Mouse (Mus musculus) neural tube, embryonic 14.5 days (tissue): ENCODE results near the gene Bhlhb9. TPM values are rescaled to one million over a fixed set of nuclear protein-coding genes. Genes with fewer than 3 reads are reported as not detected.
"Not testable (repeated sequence)": the region's sequence is repeated elsewhere in the genome, so short reads cannot be mapped to it uniquely, and the experiment has no call there.

Experiments
- ATAC-seq: fragments of 200-750 bp; cut with Nextera tagmentation; 2 replicates; pipeline ENCODE4 v1.8.0; 2017; ENCODE audit warnings: low read depth, mild to moderate bottlenecking, moderate TSS enrichment, moderate library complexity
- H3K27ac ChIP-seq: fragments of 300-500 bp; sonication (generic); 2 replicates; pipeline ENCODE4 v1.5.1; 2014; ENCODE audit warnings: low read depth, mild to moderate bottlenecking, control low read depth, low read length, moderate library complexity, mixed read lengths
- H3K27me3 ChIP-seq: fragments of 300-500 bp; sonication (generic); 2 replicates; pipeline ENCODE4 v1.6.1; 2014; ENCODE audit warnings: low read length; ENCODE audit not compliant: control insufficient read depth, insufficient read depth
- H3K36me3 ChIP-seq: fragments of 300-500 bp; sonication (generic); 2 replicates; pipeline ENCODE4 v1.6.1; 2014; ENCODE audit warnings: low read length, mixed read lengths; ENCODE audit not compliant: control insufficient read depth, insufficient read depth
- H3K4me1 ChIP-seq: fragments of 300-500 bp; sonication (generic); 2 replicates; pipeline ENCODE4 v1.6.1; 2014; ENCODE audit warnings: low read length; ENCODE audit not compliant: control insufficient read depth, insufficient read depth
- H3K4me2 ChIP-seq: fragments of 300-500 bp; sonication (generic); 2 replicates; pipeline ENCODE4 v1.6.1; 2014; ENCODE audit warnings: mild to moderate bottlenecking, low read depth, low read length, control low read depth
- H3K4me3 ChIP-seq: fragments of 300-500 bp; sonication (generic); 2 replicates; pipeline ENCODE4 v1.5.1; 2014; ENCODE audit warnings: low read depth, low read length, control low read depth, mixed read lengths
- H3K9ac ChIP-seq: fragments of 300-500 bp; sonication (generic); replicated peaks from 2 replicates; pipeline ENCODE4 v1.6.1; 2014; ENCODE audit warnings: low read depth, mild to moderate bottlenecking, control low read depth, low read length, mixed read lengths
- H3K9me3 ChIP-seq: fragments of 300-500 bp; sonication (generic); 2 replicates; pipeline ENCODE4 v1.6.1; 2016; ENCODE audit warnings: low read length; ENCODE audit not compliant: control insufficient read depth
- WGBS: fragments of 180-500 bp; shearing (Covaris S2); extraction: QIAGEN DNeasy Blood & Tissue Kit; methylation state at CpG from one replicate; pipeline ENCODE4 v1.1.7; 2014; 5-methylcytosine and 5-hydroxymethylcytosine counted together
- polyA plus RNA-seq: library from polyadenylated mRNA; unstranded; fragments of >200 nt; fragmentation: Nextera tagmentation; extraction: Ambion mirVana; gene quantifications from 2 replicates; pipeline ENCODE4 v1.2.1, GENCODE M21; 2014

Bhlhb9 gene
- polyA plus RNA-seq, 1 experiment from 2014 or later: 114 TPM

DNA sequence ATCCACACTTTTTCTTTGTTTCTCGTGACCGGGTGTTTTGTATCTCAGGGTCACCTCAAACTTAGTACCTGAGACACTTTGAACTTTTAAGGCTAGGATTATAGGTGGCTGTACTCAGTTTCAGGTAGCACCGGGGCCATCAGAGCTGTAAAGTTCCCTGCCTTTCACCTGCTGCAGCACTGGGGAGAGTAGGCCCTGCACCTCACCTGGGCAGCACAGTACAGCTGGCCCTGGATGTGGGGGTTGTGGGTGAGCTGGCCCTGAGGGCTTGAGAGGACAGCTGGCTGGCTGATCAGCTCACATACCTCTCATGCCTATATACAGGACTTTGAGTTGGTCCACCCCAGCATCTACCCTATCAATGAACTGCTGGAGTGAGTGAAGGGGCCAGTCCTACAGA is 6.8 kb downstream of the Bhlhb9 start:
- Histone ChIP-seq H3K9ac (no peak overlapping the region), H3K4me3 (no peak overlapping the region), H3K9me3 (no peaks in the 10 kb centered on the region), H3K4me1 (no peaks in the 10 kb centered on the region), H3K36me3 (0 out of 2 replicates have a peak, but pooled peaks cover 2% of the 10 kb centered on the region), H3K27me3 (no peaks in the 10 kb centered on the region), H3K27ac (no peak overlapping the region), H3K4me2 (no peak overlapping the region)
- 96% methylated on average over 3 of the region's 3 CpGs for WGBS
- no peak; the same call in 1 of the 2 replicates for ATAC-seq

DNA sequence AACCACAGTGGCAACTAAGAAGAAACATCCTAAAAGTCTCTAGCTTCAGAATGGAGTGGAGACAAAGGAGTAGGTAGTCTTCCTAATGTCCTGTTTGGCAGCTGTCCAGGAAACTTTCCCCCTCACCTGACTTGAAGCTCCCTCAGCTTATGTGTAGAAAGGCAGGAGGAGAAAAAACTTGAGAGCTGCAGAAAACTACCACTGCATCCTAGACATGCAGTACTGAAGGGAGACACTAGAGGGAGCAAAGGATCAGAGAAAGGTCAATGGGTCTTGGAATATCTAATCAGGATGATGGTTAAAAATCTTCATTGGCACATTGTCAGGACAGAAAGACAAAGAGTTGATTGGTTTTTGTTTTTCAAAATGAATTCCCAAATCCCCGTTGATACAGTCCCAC is 8.4 kb downstream of the Bhlhb9 start:
- no peaks in the 10 kb centered on the region for H3K36me3 ChIP-seq
- 18% methylated on average over 1 of the region's 1 CpGs for WGBS
- no peak overlapping the region for H3K9ac ChIP-seq
- no peak overlapping the region for H3K27ac ChIP-seq
- no peak overlapping the region for H3K4me3 ChIP-seq
- H3K27me3 ChIP-seq: no peaks in the 10 kb centered on the region
- H3K4me2 ChIP-seq: no peak overlapping the region
- no peaks in the 10 kb centered on the region for H3K4me1 ChIP-seq
- H3K9me3 ChIP-seq: no peaks in the 10 kb centered on the region
- ATAC-seq: no peak; the same call in 1 of the 2 replicates

DNA sequence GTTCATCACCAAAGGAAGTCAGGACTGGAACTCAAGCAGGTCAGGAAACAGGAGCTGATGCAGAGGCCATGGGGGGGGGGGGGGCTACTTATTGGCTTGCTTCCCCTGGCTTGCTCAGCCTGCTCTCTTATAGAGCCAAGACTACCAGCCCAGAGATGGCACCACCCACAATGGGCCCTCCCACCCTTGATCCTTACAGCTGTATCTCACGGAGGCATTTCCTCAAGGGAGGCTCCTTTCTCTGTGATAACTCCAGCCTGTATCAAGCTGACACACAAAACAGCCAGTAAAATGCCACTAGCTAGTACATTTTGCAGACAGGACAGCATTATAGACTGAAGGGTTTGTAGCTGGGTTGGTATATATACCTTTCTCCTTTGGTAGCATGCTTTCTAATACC is 38.5 kb downstream of the Bhlhb9 start:
- not testable (repeated sequence) for H3K27me3 ChIP-seq, H3K4me1 ChIP-seq, H3K27ac ChIP-seq, H3K36me3 ChIP-seq, H3K9ac ChIP-seq, H3K4me2 ChIP-seq, H3K4me3 ChIP-seq, ATAC-seq, H3K9me3 ChIP-seq
- WGBS: 33% methylated on average over 1 of the region's 1 CpGs

DNA sequence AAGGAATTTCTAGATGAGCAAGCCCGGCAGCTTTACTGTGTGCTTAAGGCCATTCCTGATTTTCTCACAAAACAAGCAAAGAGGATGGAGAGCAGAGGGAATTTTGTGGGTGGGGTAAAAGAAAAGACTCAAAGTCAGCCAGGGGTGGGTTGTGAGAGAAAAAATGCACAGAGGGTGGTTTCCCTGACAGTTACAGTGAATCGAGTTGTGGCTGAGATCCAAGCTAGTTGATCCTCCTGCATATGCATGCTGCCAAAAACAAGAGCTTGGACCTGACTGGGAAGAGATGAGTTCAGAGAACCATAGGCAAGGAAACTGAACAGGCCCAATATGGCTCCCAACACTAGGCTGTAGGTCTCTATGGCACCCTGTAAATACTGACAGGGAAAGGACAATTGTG is 40.5 kb downstream of the Bhlhb9 start:
- Histone ChIP-seq H3K4me1 (no peaks in the 10 kb centered on the region), H3K27ac (peak overlapping the region; percentile 50; the same call in 1 of the 2 replicates), H3K4me2 (no peak overlapping the region), H3K27me3 (no peaks in the 10 kb centered on the region), H3K4me3 (no peak overlapping the region), H3K36me3 (no peaks in the 10 kb centered on the region), H3K9me3 (no peaks in the 10 kb centered on the region), H3K9ac (no peak overlapping the region)
- 72% methylated on average over 2 of the region's 2 CpGs for WGBS
- 0 out of 2 replicates have a peak, but pooled peaks have one; percentile 1 for ATAC-seq

DNA sequence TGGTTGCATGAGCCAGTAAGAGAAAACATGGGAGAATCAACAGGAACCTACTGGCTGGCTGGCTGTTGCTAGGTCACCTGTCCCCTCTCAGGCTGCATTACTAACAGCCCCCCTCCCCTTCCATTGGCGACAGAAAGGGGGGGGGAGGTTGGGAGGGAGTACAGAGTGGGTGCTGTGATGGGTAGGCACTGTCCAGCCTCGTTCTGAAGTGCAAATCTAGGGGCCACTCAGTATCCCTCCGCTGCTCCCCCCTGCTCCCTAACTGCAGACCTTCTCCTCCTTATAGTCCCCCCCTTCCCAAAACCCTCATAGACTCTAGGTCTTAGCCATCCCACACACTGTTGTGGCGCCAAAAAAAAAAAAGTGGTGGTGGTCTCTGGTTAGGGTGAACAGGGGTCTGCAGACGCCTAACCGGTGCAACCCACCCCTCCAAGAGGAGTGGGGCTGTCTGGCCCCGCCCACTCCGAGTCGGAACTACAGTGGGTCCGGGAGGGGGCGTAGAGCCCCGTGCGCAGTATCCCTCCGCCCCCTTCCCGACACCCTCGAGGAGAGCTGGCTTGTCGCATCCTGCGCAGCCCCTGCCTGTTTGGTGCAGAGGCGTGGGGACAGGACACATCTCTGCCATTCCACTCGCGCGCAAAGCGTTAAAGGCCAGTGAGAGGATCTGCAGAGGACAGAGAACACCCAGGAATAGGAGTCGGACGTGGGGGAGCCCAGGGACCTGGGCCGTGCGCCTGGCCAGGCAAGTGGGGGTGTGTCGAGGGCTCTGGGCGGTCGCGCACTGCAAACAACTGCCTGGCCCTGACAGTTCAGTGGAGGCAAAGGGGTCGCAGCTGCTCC is 41.3 kb downstream of the Bhlhb9 start, which contains the start of gene Gprasp2:
Gene Gprasp2, plus strand, starts transcription at position 514 of the 840 bp plus-strand sequence.
- Histone ChIP-seq H3K27ac (peak within 1 kb of the TSS; percentile 50), H3K4me2 (peak within 1 kb of the TSS; percentile 48), H3K4me3 (peak within 1 kb of the TSS; percentile 49), H3K9ac (peak within 1 kb of the TSS; percentile 59)
- H3K4me1 ChIP-seq, H3K27me3 ChIP-seq, H3K36me3 ChIP-seq, H3K9me3 ChIP-seq: not testable (repeated sequence)
- peak; percentile 93 for ATAC-seq
- 18% methylated on average over 26 of the region's 32 CpGs for WGBS

DNA sequence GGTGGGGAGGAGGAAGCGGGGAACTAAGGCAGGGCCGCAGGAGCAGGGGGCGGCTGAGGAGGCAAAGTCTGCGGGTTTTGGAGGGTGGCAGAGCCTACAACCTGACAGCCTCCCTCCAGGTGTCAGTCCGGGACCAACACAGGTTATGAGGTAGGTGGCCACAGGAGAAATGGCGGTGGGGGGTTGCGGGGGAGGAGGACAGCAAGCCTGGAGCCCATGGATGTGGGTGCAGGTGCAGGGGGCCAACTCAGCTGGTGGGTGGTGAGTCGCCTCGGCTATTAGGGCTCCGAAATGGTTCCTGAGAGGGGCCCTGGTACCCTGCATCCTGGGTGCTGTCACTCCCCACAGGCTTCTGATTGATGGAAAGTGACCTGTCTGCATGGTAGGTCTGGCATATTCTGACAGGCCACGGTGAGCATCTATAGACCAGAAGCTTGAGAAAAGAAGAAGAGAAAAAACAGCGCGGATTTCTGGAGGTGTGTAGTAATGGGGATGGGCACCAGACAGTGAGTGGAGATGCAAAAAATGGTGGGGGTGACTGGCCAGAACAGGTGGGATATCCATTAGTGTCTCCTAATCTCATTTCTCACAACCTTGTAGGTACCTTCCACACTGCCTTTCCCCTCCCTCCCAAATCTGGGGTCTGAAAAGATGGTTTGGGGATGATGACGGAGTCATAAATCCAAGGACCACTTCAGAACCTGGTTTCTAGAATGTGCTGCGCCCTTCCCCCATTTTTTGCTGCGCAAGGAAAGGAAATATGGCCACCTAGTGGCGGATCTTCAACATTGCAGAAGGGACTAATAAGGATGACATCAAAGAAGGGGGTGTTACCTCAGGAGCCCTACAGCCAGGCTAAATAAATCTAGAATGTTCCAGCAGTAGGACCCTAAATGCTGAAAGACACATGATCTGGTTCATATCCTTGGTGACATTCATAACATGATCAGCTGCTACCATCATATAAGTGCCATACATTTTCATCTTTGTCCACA is 42.3 kb downstream of the Bhlhb9 start:
- 11% methylated on average over 16 of the region's 17 CpGs for WGBS
- peak overlapping the region; percentile 48 for H3K4me2 ChIP-seq
- ATAC-seq: peak; percentile 44
- peak overlapping the region; percentile 48 for H3K27ac ChIP-seq
- H3K4me1 ChIP-seq, H3K9me3 ChIP-seq, H3K36me3 ChIP-seq, H3K27me3 ChIP-seq: not testable (repeated sequence)
- H3K9ac ChIP-seq: peak overlapping the region; percentile 59
- peak overlapping the region; percentile 49 for H3K4me3 ChIP-seq

DNA sequence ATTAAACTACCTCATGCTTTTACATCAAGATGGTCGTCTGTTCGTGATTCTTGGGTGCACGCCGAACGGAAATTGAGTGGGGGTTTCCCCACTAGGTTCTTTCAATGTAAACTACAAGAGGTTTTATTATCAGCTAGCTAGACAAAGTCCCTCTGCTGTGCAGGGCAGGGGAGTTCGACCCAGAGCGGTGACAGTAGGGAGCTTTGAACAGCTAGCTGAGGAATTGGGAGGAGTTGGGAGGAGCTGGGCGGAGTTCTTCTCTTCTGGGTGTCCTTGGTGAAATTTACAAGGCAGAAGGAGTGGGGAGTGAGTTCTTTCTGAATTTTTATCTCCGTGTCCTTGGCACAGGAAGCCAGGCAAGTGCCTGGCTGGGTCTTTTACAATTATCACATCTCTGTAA is 69.4 kb downstream of the Bhlhb9 start:
- not testable (repeated sequence) for ATAC-seq

DNA sequence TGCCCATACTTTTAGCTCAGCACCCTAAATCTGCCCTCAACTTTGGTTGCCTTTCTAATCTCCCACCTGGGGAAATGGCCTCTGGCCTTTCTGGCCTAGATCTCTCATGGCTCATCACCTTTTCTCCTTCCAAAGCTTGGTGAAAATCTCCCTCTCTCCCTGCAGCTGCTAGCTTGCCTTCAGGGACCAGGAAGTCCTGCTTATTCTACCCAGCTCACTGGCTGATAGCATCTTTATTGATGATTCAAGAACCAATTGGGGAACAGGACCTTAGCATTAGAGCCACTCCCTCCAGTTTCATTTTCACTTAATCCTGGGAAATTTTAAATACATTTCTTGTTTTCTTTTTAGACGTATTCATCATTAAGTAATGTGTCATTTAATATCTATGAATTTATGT is 79.3 kb downstream of the Bhlhb9 start:
- Histone ChIP-seq H3K36me3 (no peaks in the 10 kb centered on the region), H3K27ac (no peak overlapping the region), H3K4me1 (no peaks in the 10 kb centered on the region), H3K4me3 (no peak overlapping the region), H3K9ac (no peak overlapping the region), H3K9me3 (no peaks in the 10 kb centered on the region), H3K27me3 (no peaks in the 10 kb centered on the region), H3K4me2 (no peak overlapping the region)
- ATAC-seq: no peak
- 68% methylated on average over 1 of the region's 1 CpGs for WGBS

More for the DNA sequence above, 69.4 kb downstream of the Bhlhb9 start:
- not testable (repeated sequence) for H3K36me3 ChIP-seq, H3K9ac ChIP-seq, H3K4me2 ChIP-seq, H3K4me3 ChIP-seq, H3K27ac ChIP-seq, H3K4me1 ChIP-seq, H3K27me3 ChIP-seq, H3K9me3 ChIP-seq
- 69% methylated on average over 9 of the region's 9 CpGs for WGBS
